Mouse (Mus musculus) G1E (cell line): ENCODE measurements around the gene Popdc2. TPM values are rescaled to one million over a fixed set of nuclear protein-coding genes. Genes with fewer than 3 reads are reported as not detected.
"Not testable (repeated sequence)": the region's sequence is repeated elsewhere in the genome, so short reads cannot be mapped to it uniquely, and the experiment has no call there.

ENCODE experiments used
- ATAC-seq: 2 replicates; pipeline ENCODE4 v1.8.0; 2016; ENCODE audit warnings: mild to moderate bottlenecking; ENCODE audit not compliant: insufficient number of reproducible peaks, poor library complexity, low FRiP score, severe bottlenecking; ENCODE audit errors: extremely low read depth
- DNase-seq: peaks from one replicate; pipeline ENCODE4 v3.0.0; 2012; ENCODE audit warnings: low spot score
- H3K27me3 ChIP-seq: 2 replicates; pipeline ENCODE4 v1.6.1; 2012; ENCODE audit warnings: mild to moderate bottlenecking, low read length, inconsistent platforms; ENCODE audit not compliant: insufficient read depth
- H3K36me3 ChIP-seq: replicated peaks from 2 replicates; pipeline ENCODE3; 2012; ENCODE audit warnings: mild to moderate bottlenecking, inconsistent platforms
- H3K4me1 ChIP-seq: 2 replicates; pipeline ENCODE4 v1.6.1; 2012; ENCODE audit warnings: low read depth, low read length, inconsistent platforms, mixed read lengths; ENCODE audit not compliant: insufficient read depth
- H3K4me3 ChIP-seq: 2 replicates; pipeline ENCODE4 v1.5.1; 2012; ENCODE audit warnings: low read depth, mild to moderate bottlenecking, inconsistent platforms, low read length, moderate library complexity, mixed read lengths
- H3K9me3 ChIP-seq: replicated peaks from 2 replicates; pipeline ENCODE4 v1.6.1; 2012; ENCODE audit warnings: inconsistent platforms
- CTCF ChIP-seq: IDR thresholded peaks from 2 replicates; pipeline ENCODE4 v1.5.1; 2012; ENCODE audit warnings: low read depth, low read length, inconsistent platforms, mixed read lengths
- GATA1 ChIP-seq: IDR thresholded peaks from 2 replicates; pipeline ENCODE4 v1.6.1; 2012; ENCODE audit warnings: borderline replicate concordance, low read length, inconsistent platforms, mixed read lengths
- GATA2 ChIP-seq: IDR thresholded peaks from 2 replicates; pipeline ENCODE4 v1.6.1; 2012; ENCODE audit warnings: low read depth, low read length, inconsistent platforms, borderline replicate concordance
- POLR2AphosphoS5 ChIP-seq: IDR thresholded peaks from 2 replicates; pipeline ENCODE4 v1.6.1; 2012; ENCODE audit warnings: low read depth, low read length, inconsistent platforms; ENCODE audit not compliant: insufficient replicate concordance
- TAL1 ChIP-seq: conservative IDR thresholded peaks from 2 replicates; pipeline ENCODE4 v1.6.1; 2012; ENCODE audit warnings: low read depth, low read length, inconsistent platforms, mixed read lengths
- polyA plus RNA-seq: library from polyadenylated mRNA; stranded (reverse); fragments of >175 nt; gene quantifications from 2 replicates; pipeline ENCODE4 v1.2.3, GENCODE M21; 2012
- total RNA-seq, 2 experiments: library from RNA; stranded (forward) in 1 of 2; stranded (reverse) in 1 of 2; fragments of 200-1000 nt in 1 of 2; fragments of >200 nt in 1 of 2; fragmentation: Nextera tagmentation in 1 of 2; gene quantifications; 2 replicates each; pipeline ENCODE4 v1.2.3; 2014 to 2017

Popdc2 gene
- total and polyA plus RNA-seq, 3 experiments, result 2.8 to 22.7 (median 5.4) TPM

GRCm38 (mm10) chr16:38329340-38329739, 32.7 kb upstream of the Popdc2 start:
- H3K36me3 ChIP-seq, result no peaks in the 10 kb centered on the region
- TF ChIP-seq TAL1 (no peak), CTCF (no peak), GATA1 (no peak), GATA2 (no peak), POLR2AphosphoS5 (no peak)
- H3K4me1 ChIP-seq, result no peaks in the 10 kb centered on the region
- ATAC-seq, result no peak
- H3K9me3 ChIP-seq, result peaks cover 2% of the 10 kb centered on the region; the same call in 1 of the 2 replicates
- no peak for DNase-seq
- H3K4me3 ChIP-seq, result no peak overlapping the region
- peaks cover 13% of the 10 kb centered on the region; the same call in 1 of the 2 replicates for H3K27me3 ChIP-seq

GRCm38 (mm10) chr16:38334431-38334830, 27.6 kb upstream of the Popdc2 start:
- DNase-seq, result no peak
- no peak for TF ChIP-seq GATA2
- H3K9me3 ChIP-seq, result no peaks in the 10 kb centered on the region
- ATAC-seq, result no peak
- H3K4me3 ChIP-seq, result no peak overlapping the region
- H3K27me3 ChIP-seq, result peaks cover 15% of the 10 kb centered on the region
- no peaks in the 10 kb centered on the region for H3K4me1 ChIP-seq
- H3K36me3 ChIP-seq, result no peaks in the 10 kb centered on the region

DNA sequence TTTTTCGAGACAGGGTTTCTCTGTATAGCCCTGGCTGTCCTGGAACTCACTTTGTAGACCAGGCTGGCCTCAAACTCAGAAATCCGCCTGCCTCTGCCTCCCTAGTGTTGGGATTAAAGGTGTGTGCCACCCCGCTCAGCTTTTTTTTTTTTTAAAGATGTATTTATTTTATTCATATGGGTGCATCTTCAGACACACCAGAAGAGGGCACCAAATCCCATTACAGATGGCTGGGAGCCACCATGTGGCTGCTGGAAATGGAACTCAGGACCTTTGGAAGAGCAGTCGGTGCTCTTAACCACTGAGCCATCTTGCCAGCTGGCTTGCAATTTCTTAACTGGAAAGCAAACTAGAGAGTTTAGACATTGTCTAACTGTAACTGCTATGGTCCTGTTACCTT, 23.9 kb upstream of the Popdc2 start:
- not testable (repeated sequence) for DNase-seq, H3K9me3 ChIP-seq, H3K4me3 ChIP-seq, H3K36me3 ChIP-seq, ATAC-seq
- Histone ChIP-seq H3K27me3 (peaks cover 17% of the 10 kb centered on the region), H3K4me1 (peaks cover 11% of the 10 kb centered on the region)

DNA sequence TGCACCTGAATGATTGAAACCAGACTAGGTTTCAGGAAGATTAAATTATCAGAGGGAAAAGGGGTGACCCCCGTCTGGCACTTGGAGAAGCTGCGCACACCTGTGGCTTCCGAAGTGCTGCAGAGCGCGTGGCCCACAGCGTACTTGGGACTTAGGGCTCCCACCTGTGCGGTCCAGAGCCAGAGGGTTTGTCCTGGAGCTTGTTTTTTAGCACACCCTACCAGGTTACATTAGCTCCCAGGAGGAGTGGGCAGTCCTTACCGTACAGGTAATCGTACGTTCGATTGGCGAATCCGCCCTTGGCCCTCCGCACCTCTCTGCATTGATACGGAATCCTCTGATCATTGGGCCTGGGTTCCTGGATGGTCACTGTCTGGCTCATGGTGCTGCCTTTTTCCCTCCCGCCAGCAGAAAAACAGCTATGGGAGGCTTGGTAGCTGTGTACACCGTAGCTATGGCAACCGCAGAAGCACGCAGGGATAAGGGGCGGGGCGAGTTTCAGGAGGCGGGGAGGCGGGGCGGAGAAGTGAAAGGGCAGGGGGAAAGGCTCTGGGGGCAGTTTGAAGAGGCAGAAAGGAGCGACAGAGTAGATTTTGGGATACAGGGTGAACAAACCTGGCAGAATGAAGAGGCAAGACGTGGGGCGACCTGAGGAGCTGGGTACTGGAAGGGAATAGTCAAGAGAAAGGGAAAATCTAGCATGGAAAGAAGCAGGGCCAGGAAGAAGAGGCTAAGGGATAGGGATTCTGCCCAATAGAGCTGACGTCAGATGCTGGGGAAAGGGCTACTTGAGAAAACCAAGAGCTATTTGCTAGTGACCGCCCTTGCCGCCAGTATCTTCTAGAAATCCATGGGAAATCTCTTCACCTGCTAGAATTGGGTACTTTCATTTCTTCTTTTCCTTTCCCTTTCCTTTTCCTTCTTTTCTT, 20.3 kb upstream of the Popdc2 start, which contains the start of gene Maats1:
Gene Maats1, minus strand, starts transcription at position 748 of the 929 bp plus-strand sequence.
- H3K27me3 ChIP-seq, result peaks cover 14% of the 10 kb centered on the region
- H3K9me3 ChIP-seq, result no peaks in the 10 kb centered on the region
- H3K36me3 ChIP-seq, result no peaks in the 10 kb centered on the region
- DNase-seq (no peak), ATAC-seq (no peak)
- peak within 1 kb of the TSS; percentile 33; the same call in 1 of the 2 replicates for H3K4me3 ChIP-seq
- no peak for TF ChIP-seq CTCF
- TF ChIP-seq TAL1, result no peak
- TF ChIP-seq GATA1, result no peak
- no peak for TF ChIP-seq POLR2AphosphoS5
- no peak for TF ChIP-seq GATA2
- peaks cover 32% of the 10 kb centered on the region for H3K4me1 ChIP-seq

DNA sequence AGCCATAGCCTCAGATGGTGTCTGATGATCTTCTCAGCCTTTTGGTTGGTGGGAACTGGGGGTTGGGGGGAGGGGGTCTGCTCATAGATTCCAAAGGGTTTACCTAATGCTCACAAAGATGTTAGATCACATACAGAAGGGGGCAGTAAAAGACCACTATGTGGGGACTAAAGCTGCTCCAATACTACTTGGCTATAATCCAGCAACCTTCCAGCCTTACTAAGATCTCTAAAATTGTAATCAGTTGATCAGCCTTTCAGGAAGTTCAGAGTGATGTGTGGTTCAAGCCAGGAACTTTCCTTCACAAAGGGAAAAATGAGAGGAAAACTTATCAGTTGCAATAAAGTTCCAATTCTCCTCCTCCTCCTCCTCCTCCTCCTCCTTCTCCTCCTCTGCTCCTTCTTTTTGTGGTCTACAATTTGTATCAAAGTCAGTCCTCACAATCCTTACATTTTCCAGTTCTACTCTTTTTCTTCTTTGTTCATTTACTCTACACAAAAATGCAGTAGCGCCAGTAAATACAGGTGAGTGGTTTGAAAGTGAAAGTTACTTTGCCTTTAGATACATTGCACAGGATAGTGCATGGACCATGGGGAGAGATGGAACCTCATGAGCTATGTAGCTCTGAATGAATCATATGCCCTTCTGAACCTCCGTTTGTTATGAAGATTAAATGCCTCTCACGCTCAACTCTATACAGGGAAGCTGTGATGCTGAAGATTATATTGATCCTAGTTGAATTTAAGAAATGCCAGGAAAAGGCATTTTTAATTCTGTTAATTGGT, 16.9 kb upstream of the Popdc2 start:
- no peak for DNase-seq

GRCm38 (mm10) chr16:38346529-38347325, 15.3 kb upstream of the Popdc2 start, which contains the start of the genes Cox17 and Gm21987:
Gene Cox17 (plus strand): TSS chr16:38346991.
Gene Gm21987 (plus strand): TSS chr16:38347040.
- peaks cover 3% of the 10 kb centered on the region; the same call in 1 of the 2 replicates for H3K27me3 ChIP-seq
- ATAC-seq (peak; percentile 83), DNase-seq (peak; percentile 79)
- H3K36me3 ChIP-seq, result peaks cover 33% of the 10 kb centered on the region
- H3K4me1 ChIP-seq, result peaks cover 62% of the 10 kb centered on the region
- H3K9me3 ChIP-seq, result no peaks in the 10 kb centered on the region
- peak within 1 kb of the TSS; percentile 95 for H3K4me3 ChIP-seq
- TF ChIP-seq GATA1 (no peak), TAL1 (no peak), GATA2 (no peak), CTCF (no peak; the same call in 1 of the 2 replicates), POLR2AphosphoS5 (no peak)

More for the DNA sequence above, 16.9 kb upstream of the Popdc2 start:
- H3K36me3 ChIP-seq, result peaks cover 17% of the 10 kb centered on the region
- no peaks in the 10 kb centered on the region for H3K9me3 ChIP-seq
- no peak for ATAC-seq
- no peak for TF ChIP-seq POLR2AphosphoS5
- TF ChIP-seq GATA1, result no peak
- TF ChIP-seq CTCF, result no peak
- no peak for TF ChIP-seq GATA2
- TF ChIP-seq TAL1, result no peak
- H3K27me3 ChIP-seq, result peaks cover 9% of the 10 kb centered on the region
- H3K4me1 ChIP-seq, result peaks cover 51% of the 10 kb centered on the region
- H3K4me3 ChIP-seq, result no peak overlapping the region; the same call in 1 of the 2 replicates
